12 mouse cellular contexts compared by ENCODE assay signal in genomic region chr1:11458353-11458752, GRCm38 (mm10). TPM values are rescaled to one million over a fixed set of nuclear protein-coding genes. Genes with fewer than 3 reads are reported as not detected.
DNase-seq lines count a peak whose midpoint lies in the region; ATAC-seq and TF ChIP-seq lines count a peak whose summit lies in the region.
"Had no signal": no experiment of that assay in that cellular context is flagged by ENCODE, and none has a peak within 500 bp of the region (broad histone marks: within the 10 kb centered on the region; RNA-seq: fewer than 3 reads in every experiment).

No protein-coding gene starts in this region.

- 83% methylated on average over 1 of the region's 1 CpGs for WGBS in forebrain, embryonic 14.5 days
- 95% methylated on average over 1 of the region's 1 CpGs for WGBS in forebrain, embryonic 12.5 days
- 81% methylated on average over 1 of the region's 1 CpGs for WGBS in midbrain, embryonic 16.5 days
- 95% methylated on average over 1 of the region's 1 CpGs for WGBS in midbrain, embryonic 11.5 days
- 39% methylated on average over 1 of the region's 1 CpGs for WGBS in heart, postnatal 0 days

- ATAC-seq in forebrain, embryonic 14.5 days: peak; percentile 48; the same call in 1 of the 2 replicates
- no peak for ATAC-seq in forebrain, embryonic 12.5 days (ENCODE audit: low FRiP score)
- 0 out of 2 replicates have a peak, but pooled peaks have one; percentile 42 for ATAC-seq in midbrain, embryonic 16.5 days
- ATAC-seq in midbrain, embryonic 11.5 days (ENCODE audit: low FRiP score): no peak
- peak; percentile 85 for ATAC-seq in heart, postnatal 0 days (ENCODE audit: insufficient read depth, low read depth)

- no peaks in the 10 kb centered on the region for H3K27me3 ChIP-seq in forebrain, embryonic 14.5 days (replicated peaks; ENCODE audit: control insufficient read depth, insufficient read depth, low read length)
- H3K27me3 ChIP-seq in forebrain, embryonic 12.5 days: no peaks in the 10 kb centered on the region
- H3K27me3 ChIP-seq in midbrain, embryonic 16.5 days (ENCODE audit: control insufficient read depth, insufficient read depth, low read depth, low read length): no peaks in the 10 kb centered on the region
- no peaks in the 10 kb centered on the region for H3K27me3 ChIP-seq in midbrain, embryonic 11.5 days (ENCODE audit: control insufficient read depth, insufficient read depth, low read length)
- H3K27me3 ChIP-seq in heart, postnatal 0 days (ENCODE audit: control insufficient read depth, insufficient read depth, low read length): no peaks in the 10 kb centered on the region
- H3K27me3 ChIP-seq: CH12.LX; liver, embryonic 13.5 days had no signal

- no peak overlapping the region for H3K4me3 ChIP-seq in forebrain, embryonic 14.5 days (ENCODE audit: low read depth, low read length)
- H3K4me3 ChIP-seq in forebrain, embryonic 12.5 days (replicated peaks): no peak overlapping the region
- H3K4me3 ChIP-seq in midbrain, embryonic 16.5 days (ENCODE audit: low read depth, low read length): no peak overlapping the region
- no peak overlapping the region for H3K4me3 ChIP-seq in midbrain, embryonic 11.5 days (ENCODE audit: low read depth, low read length)
- no peak overlapping the region for H3K4me3 ChIP-seq in heart, postnatal 0 days (ENCODE audit: low read depth, low read length)
- H3K4me3 ChIP-seq: erythroblast, embryonic 14.5 days; liver, embryonic 13.5 days had no signal

- H3K4me1 ChIP-seq in forebrain, embryonic 14.5 days (ENCODE audit: control insufficient read depth, insufficient read depth, low read length): no peaks in the 10 kb centered on the region
- H3K4me1 ChIP-seq in forebrain, embryonic 12.5 days: no peaks in the 10 kb centered on the region
- no peaks in the 10 kb centered on the region for H3K4me1 ChIP-seq in midbrain, embryonic 16.5 days (ENCODE audit: control insufficient read depth, insufficient read depth, low read length)
- H3K4me1 ChIP-seq in midbrain, embryonic 11.5 days (ENCODE audit: control insufficient read depth, insufficient read depth, low read length): no peaks in the 10 kb centered on the region
- H3K4me1 ChIP-seq in heart, postnatal 0 days (ENCODE audit: control insufficient read depth, insufficient read depth): no peaks in the 10 kb centered on the region; the same call in 1 of the 2 replicates
- H3K4me1 ChIP-seq: liver, embryonic 13.5 days had no signal

- TF ChIP-seq EP300 in heart, postnatal 0 days (IDR thresholded peaks at IDR 0.05; ENCODE audit: low read depth): no peak

- no peaks in the 10 kb centered on the region for H3K9me3 ChIP-seq in forebrain, embryonic 14.5 days (replicated peaks; ENCODE audit: control insufficient read depth, low read length)
- peaks cover 5% of the 10 kb centered on the region; the same call in 1 of the 2 replicates for H3K9me3 ChIP-seq in forebrain, embryonic 12.5 days
- H3K9me3 ChIP-seq in midbrain, embryonic 16.5 days (replicated peaks; ENCODE audit: control insufficient read depth, low read length, poor library complexity, severe bottlenecking): no peaks in the 10 kb centered on the region
- H3K9me3 ChIP-seq in midbrain, embryonic 11.5 days (ENCODE audit: control insufficient read depth, low read length): no peaks in the 10 kb centered on the region
- H3K9me3 ChIP-seq in heart, postnatal 0 days (replicated peaks; ENCODE audit: control insufficient read depth, low read length): no peaks in the 10 kb centered on the region
- H3K9me3 ChIP-seq: liver, embryonic 13.5 days had no signal

- H3K27ac ChIP-seq in forebrain, embryonic 14.5 days (ENCODE audit: low read depth, low read length): no peak overlapping the region
- no peak overlapping the region for H3K27ac ChIP-seq in forebrain, embryonic 12.5 days
- no peak overlapping the region for H3K27ac ChIP-seq in midbrain, embryonic 16.5 days (ENCODE audit: low read length)
- no peak overlapping the region for H3K27ac ChIP-seq in midbrain, embryonic 11.5 days (ENCODE audit: low read depth, low read length)
- H3K27ac ChIP-seq in heart, postnatal 0 days (ENCODE audit: low read depth): no peak overlapping the region
- H3K27ac ChIP-seq: liver, embryonic 13.5 days had no signal

- TF ChIP-seq CTCF in heart, postnatal 0 days (IDR thresholded peaks at IDR 0.05; ENCODE audit: low read depth): no peak

- peak; percentile 37 for DNase-seq in forebrain, embryonic 14.5 days (ENCODE audit: low spot score)
- DNase-seq in midbrain, embryonic 11.5 days (ENCODE audit: low spot score, missing footprints): no peak
- DNase-seq in heart, postnatal 0 days (ENCODE audit: low spot score): peak; percentile 38
- peak; percentile 29 for DNase-seq in telencephalon, adult 2 months (ENCODE audit: low read depth, low spot score)
- no peak for DNase-seq in left cerebral cortex, adult 8-10 months (ENCODE audit: low spot score in 2 of 2)
- no peak for DNase-seq in ovary, postnatal 14 days (ENCODE audit: low spot score)
- DNase-seq: liver, embryonic 13.5 days; spleen, adult 18-20 months had no signal

- H3K9ac ChIP-seq in forebrain, embryonic 14.5 days (ENCODE audit: low read length): no peak overlapping the region
- no peak overlapping the region for H3K9ac ChIP-seq in forebrain, embryonic 12.5 days
- no peak overlapping the region for H3K9ac ChIP-seq in midbrain, embryonic 16.5 days (ENCODE audit: low read depth, low read length)
- H3K9ac ChIP-seq in midbrain, embryonic 11.5 days (ENCODE audit: low read length): no peak overlapping the region
- H3K9ac ChIP-seq in heart, postnatal 0 days (replicated peaks; ENCODE audit: low read depth, low read length): no peak overlapping the region
- H3K9ac ChIP-seq: liver, embryonic 13.5 days had no signal

- H3K36me3 ChIP-seq in forebrain, embryonic 14.5 days (ENCODE audit: control insufficient read depth, insufficient read depth, low read length): no peaks in the 10 kb centered on the region
- no peaks in the 10 kb centered on the region for H3K36me3 ChIP-seq in forebrain, embryonic 12.5 days (replicated peaks)
- no peaks in the 10 kb centered on the region for H3K36me3 ChIP-seq in midbrain, embryonic 16.5 days (ENCODE audit: control insufficient read depth, insufficient read depth, low read length)
- no peaks in the 10 kb centered on the region for H3K36me3 ChIP-seq in midbrain, embryonic 11.5 days (ENCODE audit: control insufficient read depth, insufficient read depth, low read length)
- no peaks in the 10 kb centered on the region for H3K36me3 ChIP-seq in heart, postnatal 0 days (replicated peaks; ENCODE audit: control insufficient read depth, insufficient read depth, low read length)
- H3K36me3 ChIP-seq: liver, embryonic 13.5 days had no signal

- no peak overlapping the region for H3K4me2 ChIP-seq in forebrain, embryonic 14.5 days (ENCODE audit: low read length)
- H3K4me2 ChIP-seq in forebrain, embryonic 12.5 days: no peak overlapping the region
- H3K4me2 ChIP-seq in midbrain, embryonic 16.5 days (ENCODE audit: low read length): no peak overlapping the region
- no peak overlapping the region for H3K4me2 ChIP-seq in midbrain, embryonic 11.5 days
- H3K4me2 ChIP-seq in heart, postnatal 0 days (ENCODE audit: low read depth, low read length): no peak overlapping the region
- H3K4me2 ChIP-seq: liver, embryonic 13.5 days had no signal

RNA-seq across cellular contexts. Expression of gene A830018L16Rik, which starts 44.4 kb away (rescaled TPM):
- polyA plus RNA-seq in forebrain, embryonic 14.5 days (2014; fragmentation: Nextera tagmentation; extraction: Ambion mirVana): 4.5 and 6.3 TPM in 2 replicates
- 1.5 and 1.6 TPM in 2 replicates for polyA plus RNA-seq in forebrain, embryonic 12.5 days (2016; fragmentation: Nextera tagmentation; extraction: Ambion mirVana)
- polyA plus RNA-seq in midbrain, embryonic 16.5 days (2015; fragmentation: Nextera tagmentation; extraction: Ambion mirVana): 15.1 and 16.6 TPM in 2 replicates
- 2.7 and 4.7 TPM in 2 replicates for polyA plus RNA-seq in midbrain, embryonic 11.5 days (2014; fragmentation: Nextera tagmentation; extraction: Ambion mirVana)
- 0.89 TPM in 1 of 2 replicates, not detected in the other for total RNA-seq in heart, postnatal 0 days (2014; rRNA removed; ENCODE audit: low replicate concordance)
- 0.12 and 0.32 TPM in 2 replicates for polyA plus RNA-seq in heart, postnatal 0 days (2015; fragmentation: Nextera tagmentation; extraction: Ambion mirVana)
- total RNA-seq in left cerebral cortex, adult 8-10 months (2022): 10 to 100 TPM; 93.1 to 95.5 (median 93.9) TPM
- total RNA-seq: CH12.LX had no signal
- polyA plus RNA-seq: erythroblast, embryonic 14.5 days had no signal

Comparison
In these comparisons a context has a peak if more than half of its experiments do, and no peak if none do; other contexts are left out.
1. ATAC-seq: peak in forebrain, embryonic 14.5 days (single experiment), midbrain, embryonic 16.5 days (single experiment) and heart, postnatal 0 days (single experiment); none in forebrain, embryonic 12.5 days (single experiment) and midbrain, embryonic 11.5 days (single experiment).
2. DNase-seq: peak in forebrain, embryonic 14.5 days (single experiment), heart, postnatal 0 days (single experiment) and telencephalon, adult 2 months (single experiment); none in midbrain, embryonic 11.5 days (single experiment), left cerebral cortex, adult 8-10 months (0 of 2) and ovary, postnatal 14 days (single experiment).